Mouse (Mus musculus): ENCODE data around the gene Slit3.

Slit3 gene

DNA sequence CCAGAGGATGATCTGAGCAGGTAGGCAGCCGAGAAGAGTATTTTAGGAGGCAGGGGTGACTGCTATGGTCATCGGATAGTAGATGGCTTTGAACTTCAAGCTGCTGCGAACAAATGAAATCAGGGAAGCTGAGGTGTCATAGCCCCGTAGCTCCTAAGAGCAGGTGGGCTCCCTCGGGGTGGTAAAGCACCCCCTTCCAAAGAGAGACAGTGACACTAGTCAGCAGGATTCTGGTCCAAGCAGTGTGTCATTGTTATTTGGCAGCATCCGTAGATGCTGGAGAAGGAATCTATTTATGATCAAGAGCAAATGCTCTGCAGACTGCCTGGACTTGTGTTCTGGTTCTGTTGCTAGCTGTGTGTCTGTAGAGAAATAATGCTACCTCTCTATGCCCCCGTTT lies 154.3 kb downstream of the Slit3 start:
- DNase-seq (ENCODE audit: low spot score), result no peak

DNA sequence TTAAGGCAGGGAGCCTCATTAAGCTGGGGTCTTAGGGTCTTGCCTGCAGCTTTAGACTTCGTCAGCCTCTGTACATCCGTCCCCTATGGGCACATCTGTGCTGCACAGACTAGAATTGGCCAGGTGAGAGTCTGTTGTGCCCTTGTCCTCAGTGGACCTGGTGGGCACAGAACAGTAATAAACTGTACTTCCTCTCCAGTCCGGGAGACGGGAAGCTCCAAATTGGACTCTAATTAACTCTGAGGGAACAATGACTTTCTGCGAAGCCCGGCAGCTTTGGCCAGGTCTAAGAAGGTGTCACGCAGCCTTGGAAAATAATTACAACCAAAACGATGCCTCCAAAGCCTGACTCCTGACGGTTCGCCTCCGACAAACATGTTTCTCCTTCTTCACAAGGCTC lies 155.0 kb downstream of the Slit3 start:
- no peak for DNase-seq (ENCODE audit: low spot score)

DNA sequence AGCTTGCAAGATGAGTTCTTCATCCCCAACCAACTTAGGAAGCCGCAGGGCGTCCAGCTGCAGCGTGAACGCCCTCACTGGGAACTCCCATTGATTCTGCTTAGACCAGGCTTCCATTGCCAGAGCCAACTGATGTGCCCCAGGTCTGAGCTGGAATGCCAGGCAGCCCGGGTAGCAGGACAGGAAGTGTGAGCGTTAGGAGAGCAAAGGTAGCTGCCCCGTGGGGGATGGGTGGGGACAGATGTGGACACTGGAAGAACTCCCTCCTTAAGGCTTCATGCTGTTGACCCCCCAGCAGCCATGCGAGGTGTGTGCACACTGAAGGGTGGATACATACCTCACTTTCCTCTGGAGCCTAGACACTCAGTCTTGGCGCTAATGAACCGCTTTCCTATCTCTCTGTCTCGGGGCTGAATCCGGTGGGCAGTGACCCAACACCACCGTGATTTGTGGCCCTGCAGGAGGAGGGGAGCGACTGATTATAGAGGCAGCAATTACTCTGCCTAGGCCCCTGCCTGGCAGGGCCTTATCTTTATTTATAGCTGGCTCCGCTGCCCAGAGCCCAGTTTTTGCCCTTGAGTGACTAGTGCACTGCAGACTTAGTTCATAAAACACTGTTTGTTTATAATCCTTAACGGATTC lies 157.2 kb downstream of the Slit3 start:
- peak; percentile 19 for DNase-seq (ENCODE audit: low spot score)

DNA sequence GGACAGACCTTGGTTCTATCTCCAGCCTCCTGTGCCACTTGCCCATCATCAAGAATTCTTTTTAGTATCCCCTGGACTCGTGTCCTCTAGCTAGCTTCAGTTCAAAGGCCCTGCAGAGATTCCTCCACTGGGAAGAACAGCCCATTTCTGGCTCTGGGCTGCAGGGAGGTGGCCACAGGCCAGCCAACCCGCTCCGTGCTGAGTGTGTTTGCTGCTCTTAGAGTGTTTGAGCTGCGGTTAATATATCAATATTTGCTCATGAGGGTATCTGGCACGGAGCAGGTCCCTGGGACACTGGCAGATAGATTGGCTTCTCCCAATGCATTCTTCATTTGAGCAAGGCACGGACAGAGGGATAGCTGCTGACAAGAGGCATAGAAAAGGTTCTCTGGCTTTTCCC lies 159.8 kb downstream of the Slit3 start:
- no peak for DNase-seq (ENCODE audit: low spot score)

DNA sequence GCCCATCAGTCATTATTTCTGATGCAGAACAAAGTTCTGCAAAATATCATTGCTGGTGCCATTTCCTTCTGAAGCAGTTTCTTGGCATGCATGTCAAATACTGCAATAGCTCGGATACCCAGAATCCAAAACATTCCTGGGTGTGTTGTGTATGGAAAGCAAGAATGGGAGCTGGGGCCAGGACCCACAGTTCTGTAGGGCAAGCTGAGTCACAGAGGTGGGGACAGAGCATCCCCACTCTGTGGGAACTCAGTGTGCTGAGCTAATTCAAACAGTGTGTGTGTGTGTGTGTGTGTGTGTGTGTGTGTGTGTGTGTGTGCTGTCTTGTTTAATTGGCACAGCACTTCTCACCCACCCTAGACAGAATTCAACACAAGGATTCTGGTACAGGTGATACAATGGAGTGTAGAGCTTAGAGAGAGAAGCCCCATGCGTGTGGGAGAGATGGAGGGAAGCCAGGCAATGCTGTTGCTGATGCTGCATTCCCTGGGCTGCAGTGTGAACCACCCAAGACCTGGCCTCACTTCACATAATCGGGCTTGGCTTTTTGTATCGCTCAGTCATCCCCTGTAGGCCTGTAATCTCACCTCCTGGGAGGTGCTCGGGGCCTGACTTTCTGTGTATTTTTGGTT lies 161.1 kb downstream of the Slit3 start:
- no peak for DNase-seq (ENCODE audit: low spot score)

DNA sequence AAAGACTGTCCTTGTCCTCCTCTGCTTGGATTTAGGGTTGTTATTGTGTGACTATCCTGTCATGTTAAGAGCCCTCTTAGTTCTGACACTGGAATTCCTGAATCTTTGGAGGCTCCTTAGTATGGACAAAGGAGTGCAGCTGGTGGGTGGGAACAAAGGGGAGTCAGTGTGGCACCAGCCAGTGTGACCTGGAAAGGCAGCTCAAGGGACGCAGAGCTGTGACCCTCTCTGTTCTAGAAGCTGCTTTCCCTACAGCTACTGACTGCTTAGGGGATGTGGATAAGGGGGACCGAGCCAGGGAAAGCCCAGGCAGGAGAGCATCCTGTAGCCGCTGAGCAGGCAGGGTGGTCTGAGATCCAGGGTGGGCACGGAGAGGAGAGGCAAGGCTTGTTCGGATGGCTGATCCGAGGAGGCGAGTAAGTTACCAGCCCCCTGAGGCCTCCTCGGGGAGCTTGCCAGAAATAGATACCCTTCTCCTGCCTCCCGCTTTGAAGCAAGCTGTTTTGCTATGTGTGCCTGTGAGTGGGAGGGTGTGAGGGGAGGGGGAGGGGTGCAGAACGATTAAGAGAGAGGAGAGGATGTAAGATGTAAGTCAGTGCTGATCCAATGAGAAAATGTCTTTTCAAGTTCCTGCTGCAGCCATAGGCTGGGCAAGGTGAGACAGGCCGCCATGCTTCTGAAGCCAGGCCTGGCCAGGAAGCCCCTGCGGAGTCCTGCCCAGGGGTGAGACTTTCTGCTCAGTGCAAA lies 162.0 kb downstream of the Slit3 start:
- peak; percentile 26 for DNase-seq (ENCODE audit: low spot score)

DNA sequence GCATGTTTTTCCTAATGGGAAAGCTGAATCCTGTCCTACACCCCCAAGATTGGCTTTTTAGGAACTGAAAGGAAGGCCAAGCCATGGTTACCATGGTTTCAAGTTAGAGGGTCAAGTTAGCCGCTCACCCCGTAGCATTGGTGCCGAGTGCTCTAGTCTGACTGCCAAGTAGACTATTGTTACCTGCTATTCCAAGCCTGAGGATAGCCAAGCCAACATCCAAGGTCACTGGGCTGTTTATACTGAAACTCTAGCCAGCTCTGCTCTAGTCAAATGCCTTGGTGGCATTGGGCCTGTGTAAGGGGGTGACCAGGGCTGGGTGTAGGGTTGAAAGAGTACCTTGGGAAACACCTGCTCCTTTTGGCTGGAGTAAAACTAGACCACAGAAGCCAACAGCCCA lies 162.7 kb downstream of the Slit3 start:
- DNase-seq (ENCODE audit: low spot score), result no peak

DNA sequence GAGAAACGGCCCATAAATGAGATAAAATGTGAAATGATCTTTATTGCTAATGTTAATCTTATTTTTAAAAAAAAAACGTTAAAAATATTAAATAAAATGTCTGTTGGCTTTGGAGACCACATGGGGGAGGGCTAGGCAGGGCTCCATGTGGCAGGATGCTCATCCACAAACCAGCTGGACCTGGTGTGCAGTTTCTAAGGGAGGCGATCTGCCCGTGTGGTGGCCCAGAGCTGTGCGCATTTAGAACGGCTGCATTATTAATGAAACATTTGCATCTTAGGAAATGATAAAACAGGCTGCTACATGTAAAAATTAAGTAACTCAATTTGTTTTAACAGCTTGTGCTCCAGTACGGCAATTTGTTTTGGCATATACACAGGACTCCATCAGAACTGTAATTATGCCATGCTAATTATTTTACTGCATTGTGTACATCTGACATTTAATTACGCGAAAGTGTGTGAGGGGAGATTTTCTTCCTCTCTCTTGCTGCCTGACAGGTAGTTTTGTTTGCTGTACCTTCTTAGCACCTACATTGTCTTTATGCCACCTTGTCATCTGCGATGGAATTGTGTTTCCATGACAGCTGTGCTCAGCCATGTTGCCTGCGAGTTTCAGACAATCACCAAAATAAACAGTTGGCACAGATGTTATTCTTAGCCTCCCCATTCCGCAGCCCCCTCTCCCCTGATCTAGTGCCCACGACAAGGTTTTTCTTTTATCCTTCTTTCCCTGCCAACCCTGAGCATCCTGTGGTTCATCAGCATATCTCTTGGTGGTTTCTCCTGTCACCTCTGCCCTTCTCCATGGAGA lies 165.8 kb downstream of the Slit3 start:
- no peak for DNase-seq (ENCODE audit: low spot score)

DNA sequence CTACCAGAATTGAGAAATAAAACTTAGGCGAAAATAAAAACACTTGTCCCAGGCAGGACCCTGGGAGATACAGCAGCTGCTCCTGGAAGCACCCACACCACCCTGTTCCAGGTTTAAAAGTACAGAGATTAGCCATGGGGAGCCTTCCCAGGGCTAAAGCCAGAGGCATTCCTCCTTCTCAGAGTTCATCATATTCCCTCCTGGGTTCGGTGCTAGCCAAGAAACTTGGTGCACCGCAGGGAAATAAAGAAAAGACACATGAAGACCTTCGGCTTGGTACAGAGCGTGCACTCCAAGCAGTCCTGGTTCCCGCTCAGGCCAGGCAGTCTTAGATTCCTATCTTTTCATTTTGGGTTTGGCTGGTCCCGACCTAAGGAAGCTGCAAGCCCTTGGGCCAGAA lies 167.0 kb downstream of the Slit3 start:
- DNase-seq (ENCODE audit: low spot score), result no peak

DNA sequence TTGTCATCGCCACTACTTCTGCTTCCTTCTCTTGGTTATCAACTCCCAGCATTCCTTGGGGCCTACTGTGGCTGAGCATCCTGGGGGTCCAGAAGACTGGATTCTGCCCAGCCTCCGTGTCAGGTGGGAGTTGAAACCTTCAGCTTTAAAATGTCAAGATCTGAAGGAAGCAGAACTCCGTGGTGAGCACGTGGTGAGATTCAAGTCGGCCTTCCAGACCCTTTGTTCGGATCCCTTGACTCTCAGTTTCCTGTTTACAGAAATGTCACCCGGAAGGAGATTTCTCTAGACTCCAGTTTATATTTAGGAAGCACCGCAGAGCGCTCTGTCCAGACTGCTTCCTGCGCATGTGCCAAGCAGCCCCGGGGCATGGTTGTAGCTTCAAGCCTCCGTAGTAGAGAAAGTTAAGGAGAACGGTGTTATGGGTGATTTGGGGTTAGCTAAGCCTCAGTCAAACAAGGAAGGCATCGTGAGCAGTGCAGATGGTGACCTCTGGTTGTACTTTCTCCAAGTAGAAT lies 167.8 kb downstream of the Slit3 start:
- no peak for DNase-seq (ENCODE audit: low spot score)

DNA sequence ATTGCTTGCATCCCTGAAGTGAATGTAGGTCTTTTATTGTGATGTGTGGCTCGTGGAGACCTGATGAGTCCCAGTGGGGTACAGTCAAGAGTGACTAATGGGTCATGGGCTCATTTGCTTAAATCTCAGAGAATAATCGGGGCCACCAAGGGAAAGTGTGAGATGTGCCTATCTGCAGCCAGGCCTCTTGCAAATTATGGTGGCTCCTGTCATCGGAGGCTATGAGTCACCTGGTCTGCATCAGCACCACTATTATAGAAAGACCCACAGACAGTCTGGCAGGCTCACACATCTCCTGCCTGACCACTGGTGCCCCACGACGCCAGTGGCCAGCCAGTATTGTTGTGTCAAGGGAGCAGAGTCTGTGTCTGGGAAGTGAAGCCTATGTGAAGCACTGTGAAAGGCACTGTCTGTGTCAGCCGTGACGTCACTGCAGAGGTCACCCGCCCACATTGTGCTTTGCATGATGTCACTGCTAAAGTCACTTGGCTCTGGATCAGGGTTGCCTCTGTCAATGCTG lies 171.3 kb downstream of the Slit3 start:
- no peak for DNase-seq (ENCODE audit: low spot score)

DNA sequence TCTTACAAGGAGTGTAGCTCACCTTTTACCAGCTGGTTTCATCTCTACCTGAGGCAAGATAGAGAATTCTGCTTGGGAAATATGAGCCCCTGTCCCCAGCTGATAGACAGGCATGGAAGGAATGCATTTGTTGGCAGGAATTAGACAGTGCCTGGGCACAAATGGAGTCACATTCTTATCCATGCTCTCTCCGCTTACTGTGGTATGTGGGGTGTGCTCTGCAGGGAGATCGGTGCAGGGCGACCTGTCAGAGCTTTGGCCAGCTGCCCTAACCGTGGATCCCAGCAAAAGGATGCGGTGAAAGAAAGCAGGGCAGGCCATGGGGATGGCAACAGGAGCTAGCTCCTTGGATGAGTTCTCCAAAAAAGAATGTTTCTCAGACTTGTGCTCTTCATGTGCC lies 172.2 kb downstream of the Slit3 start:
- DNase-seq (ENCODE audit: low spot score), result no peak

DNA sequence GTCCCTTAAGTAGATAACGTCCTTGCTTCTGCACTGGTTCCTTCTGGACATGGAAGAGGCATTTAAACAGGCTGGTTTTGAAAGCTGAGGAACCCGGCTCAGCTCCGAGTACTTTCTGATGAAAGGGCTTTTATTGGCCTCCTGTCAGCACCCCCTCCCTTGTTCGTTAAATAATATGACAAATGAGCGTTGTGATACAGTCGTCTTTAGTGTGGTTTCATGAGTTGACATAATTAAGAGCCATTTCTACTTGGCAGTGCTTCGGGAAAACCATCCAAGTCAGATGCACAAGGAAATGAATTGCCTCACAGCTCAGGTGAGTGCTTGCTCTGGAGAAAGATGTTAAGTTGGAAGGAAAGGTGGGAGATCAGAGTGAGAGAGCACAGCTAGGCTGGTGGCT lies 173.6 kb downstream of the Slit3 start:
- DNase-seq (ENCODE audit: low spot score), result no peak

DNA sequence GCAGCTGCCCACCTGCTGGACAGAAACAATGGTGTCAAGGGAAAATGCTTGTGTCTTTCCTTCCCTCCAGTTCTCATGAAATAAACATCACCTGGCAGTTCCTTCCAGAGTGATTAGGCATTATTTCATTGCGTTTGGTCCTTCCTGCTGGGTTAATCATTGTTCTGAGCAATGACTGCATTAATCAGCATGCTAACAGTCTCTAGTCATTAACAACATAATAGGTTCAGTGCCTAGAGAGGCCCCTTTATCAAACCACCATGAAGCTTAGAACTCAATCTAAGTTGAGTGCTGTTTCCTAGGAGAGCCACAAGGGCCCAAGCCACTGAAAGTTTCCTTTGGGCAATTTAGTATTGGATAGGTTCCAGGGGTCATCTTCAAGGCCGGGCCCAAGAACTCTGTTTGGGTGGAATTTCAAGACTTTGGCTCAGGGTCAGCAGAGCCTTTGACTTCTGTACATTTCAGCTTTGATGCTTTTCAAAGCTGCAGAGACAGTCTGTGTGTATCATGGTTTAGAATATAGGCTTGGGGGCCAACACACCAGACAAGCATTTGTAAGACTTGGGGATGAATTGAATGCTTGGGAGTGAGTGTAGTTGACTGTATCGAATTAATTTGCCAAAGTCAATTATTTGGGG lies 174.3 kb downstream of the Slit3 start:
- DNase-seq (ENCODE audit: low spot score), result no peak

DNA sequence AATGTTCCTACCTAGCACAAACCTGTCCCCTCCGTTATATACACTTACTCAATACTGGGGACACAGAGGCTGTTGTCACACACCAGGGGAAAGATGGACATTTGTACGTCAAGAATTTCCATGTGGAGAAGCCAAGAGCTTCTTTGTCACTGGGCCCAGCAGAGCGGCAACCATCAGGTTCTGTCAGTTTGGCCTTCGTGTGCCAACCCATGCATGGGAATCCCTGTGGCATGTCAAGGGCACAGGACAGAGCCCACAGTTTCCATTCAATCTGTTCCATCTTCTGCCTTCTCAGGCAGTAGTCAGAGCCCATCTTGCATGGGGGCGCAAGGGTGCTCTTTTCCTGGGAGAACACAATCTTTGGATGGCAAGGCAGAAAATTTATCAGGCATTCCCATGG lies 175.8 kb downstream of the Slit3 start:
- no peak for DNase-seq (ENCODE audit: low spot score)

DNA sequence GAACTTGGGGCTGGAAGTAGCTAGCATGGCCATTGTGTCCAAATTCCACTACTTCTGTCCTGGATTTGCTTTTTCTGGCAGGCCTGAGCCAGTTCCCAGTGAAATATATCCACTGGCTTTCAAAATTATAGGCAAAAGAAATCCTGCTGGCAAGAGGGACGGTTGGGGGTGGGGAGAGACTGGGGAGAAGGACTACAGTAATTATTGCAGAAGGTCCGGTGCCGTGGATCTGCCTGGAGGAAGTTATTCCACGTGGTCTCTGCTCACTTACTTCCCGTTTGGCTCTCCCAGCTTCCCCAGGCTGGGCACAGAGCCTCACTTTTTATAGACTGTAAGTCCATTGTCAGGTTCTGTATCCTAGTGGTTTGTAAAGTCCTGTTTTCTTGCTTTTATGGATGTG lies 176.3 kb downstream of the Slit3 start:
- DNase-seq (ENCODE audit: low spot score), result no peak

DNA sequence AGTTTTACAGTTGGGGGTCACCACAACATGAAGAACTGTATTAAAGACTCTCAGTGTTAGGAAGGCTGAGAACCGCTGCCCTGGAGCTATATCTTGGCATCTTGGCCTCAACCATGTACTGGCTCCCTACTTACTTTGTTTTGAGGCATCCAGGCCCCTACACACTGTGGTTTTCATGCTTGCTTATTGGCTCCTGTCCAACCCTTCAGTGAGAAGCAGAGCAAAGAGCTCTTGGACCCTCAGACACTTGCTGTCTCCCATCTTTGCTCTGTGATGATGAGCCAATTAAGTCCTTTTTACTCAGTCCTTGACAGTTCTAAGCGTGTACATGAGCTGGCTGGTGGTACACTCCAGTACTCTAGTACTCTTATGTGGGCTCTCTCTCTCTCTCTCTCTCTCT lies 177.5 kb downstream of the Slit3 start:
- DNase-seq (ENCODE audit: low spot score), result no peak

DNA sequence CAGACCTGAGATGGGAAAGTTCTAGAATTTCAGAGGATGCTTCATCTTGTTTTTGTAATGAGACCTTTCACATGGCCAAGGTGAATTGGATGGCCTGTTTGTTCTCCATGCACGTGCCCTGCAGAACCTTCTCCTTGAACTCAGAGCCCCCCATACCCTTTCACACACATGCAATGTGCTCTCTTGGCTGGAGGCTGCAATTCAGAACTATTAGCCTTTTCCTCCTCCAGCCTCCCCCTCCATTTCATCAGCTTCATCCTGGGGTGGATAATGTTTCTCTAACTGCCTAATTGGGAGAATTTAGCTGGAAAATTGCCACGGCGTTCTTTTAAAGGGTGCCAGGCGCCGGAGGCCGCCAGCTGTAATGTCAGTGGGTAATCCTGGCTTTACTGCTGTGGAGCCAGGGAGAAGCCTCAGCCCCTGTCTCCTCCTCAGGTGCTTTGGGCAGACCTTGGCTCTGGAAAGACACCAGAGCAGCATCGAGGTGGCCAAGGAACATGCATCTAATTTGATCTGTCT lies 178.9 kb downstream of the Slit3 start:
- no peak for DNase-seq (ENCODE audit: low spot score)

DNA sequence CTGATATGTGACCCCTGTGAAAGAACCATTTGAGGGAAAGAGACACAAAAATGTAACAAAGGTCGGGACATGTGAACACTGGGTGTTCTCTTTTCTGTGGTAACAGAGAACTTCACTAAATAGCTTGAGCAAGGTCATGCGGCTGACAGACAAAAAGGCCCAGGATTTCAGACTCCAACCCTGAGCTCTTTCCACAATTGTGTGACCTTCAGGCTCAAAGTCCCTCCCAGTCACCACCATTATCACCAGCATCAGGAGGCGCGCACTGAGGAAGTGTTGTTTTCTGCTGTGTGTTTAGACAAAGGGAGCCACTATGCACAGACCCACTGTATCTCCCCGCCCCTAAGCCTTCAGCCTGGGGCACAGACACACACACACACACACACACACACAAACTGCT lies 181.2 kb downstream of the Slit3 start:
- DNase-seq (ENCODE audit: low spot score), result no peak

DNA sequence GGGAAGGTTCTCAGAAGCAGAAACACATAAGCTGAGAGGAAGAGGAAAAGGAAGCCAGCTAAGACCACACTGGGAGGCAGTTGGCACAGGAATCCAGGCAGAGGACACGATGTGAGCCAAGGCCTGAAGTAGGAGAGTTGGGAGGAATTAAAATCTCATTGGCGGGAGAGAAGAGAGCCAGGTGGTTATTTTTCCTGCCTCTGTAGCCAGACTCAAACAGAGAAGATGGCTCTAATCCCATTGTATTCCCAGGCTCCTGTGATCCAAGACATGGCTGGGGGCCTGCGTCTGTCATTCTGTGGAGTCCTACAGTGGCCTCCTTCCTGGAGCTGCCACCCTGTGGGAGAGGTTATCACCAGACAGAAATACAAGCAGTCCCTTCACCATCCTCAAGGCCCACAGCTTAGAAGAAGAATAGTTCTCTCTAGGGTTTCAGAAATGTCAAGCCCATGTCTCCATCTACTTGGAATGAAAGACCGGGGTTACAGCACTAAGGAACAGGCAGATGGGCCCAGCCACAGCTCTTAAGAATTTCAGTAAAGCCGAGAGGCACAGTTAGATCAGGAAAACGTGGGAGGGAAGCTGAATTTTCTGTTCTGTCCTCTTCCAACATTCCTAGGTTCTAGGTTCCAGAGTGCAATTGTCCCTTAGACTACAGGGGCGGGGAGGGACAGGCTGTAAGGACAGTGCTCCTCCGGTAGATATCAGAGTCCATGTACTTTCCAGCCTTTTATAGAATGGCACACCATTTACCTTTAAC lies 183.4 kb downstream of the Slit3 start:
- no peak for DNase-seq (ENCODE audit: low spot score)

DNA sequence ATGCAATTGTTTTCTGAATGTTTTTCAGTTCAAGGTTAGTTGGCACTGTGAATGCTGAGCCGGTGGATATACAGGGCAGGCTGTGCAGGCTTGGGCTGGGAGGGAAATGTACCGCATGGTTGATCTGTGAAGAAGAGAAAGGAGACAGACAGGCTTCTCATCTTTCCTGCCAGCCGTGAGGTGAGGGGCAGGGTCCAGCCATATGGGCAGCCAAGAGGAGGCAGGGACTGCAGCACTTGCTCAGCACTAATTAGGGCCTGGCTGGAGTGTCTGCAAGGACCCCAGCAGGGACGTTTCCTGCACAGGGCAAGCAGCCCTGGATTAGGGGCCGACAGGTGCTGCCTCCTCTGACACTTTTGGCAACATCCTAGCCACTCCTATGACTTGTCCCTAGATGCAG lies 184.1 kb downstream of the Slit3 start:
- DNase-seq (ENCODE audit: low spot score), result no peak
